Mouse (Mus musculus) neural tube, embryonic 14.5 days (tissue): ENCODE measurements around the gene Map3k14. TPM values are rescaled to one million over a fixed set of nuclear protein-coding genes. Genes with fewer than 3 reads are reported as not detected.

Experiments used
- ATAC-seq: fragments of 200-750 bp; cut with Nextera tagmentation; 2 replicates; pipeline ENCODE4 v1.8.0; 2017; ENCODE audit warnings: low read depth, mild to moderate bottlenecking, moderate TSS enrichment, moderate library complexity
- H3K27ac ChIP-seq: fragments of 300-500 bp; sonication (generic); 2 replicates; pipeline ENCODE4 v1.5.1; 2014; ENCODE audit warnings: low read depth, mild to moderate bottlenecking, control low read depth, low read length, moderate library complexity, mixed read lengths
- H3K27me3 ChIP-seq: fragments of 300-500 bp; sonication (generic); 2 replicates; pipeline ENCODE4 v1.6.1; 2014; ENCODE audit warnings: low read length; ENCODE audit not compliant: control insufficient read depth, insufficient read depth
- H3K36me3 ChIP-seq: fragments of 300-500 bp; sonication (generic); 2 replicates; pipeline ENCODE4 v1.6.1; 2014; ENCODE audit warnings: low read length, mixed read lengths; ENCODE audit not compliant: control insufficient read depth, insufficient read depth
- H3K4me1 ChIP-seq: fragments of 300-500 bp; sonication (generic); 2 replicates; pipeline ENCODE4 v1.6.1; 2014; ENCODE audit warnings: low read length; ENCODE audit not compliant: control insufficient read depth, insufficient read depth
- H3K4me2 ChIP-seq: fragments of 300-500 bp; sonication (generic); 2 replicates; pipeline ENCODE4 v1.6.1; 2014; ENCODE audit warnings: mild to moderate bottlenecking, low read depth, low read length, control low read depth
- H3K4me3 ChIP-seq: fragments of 300-500 bp; sonication (generic); 2 replicates; pipeline ENCODE4 v1.5.1; 2014; ENCODE audit warnings: low read depth, low read length, control low read depth, mixed read lengths
- H3K9ac ChIP-seq: fragments of 300-500 bp; sonication (generic); replicated peaks from 2 replicates; pipeline ENCODE4 v1.6.1; 2014; ENCODE audit warnings: low read depth, mild to moderate bottlenecking, control low read depth, low read length, mixed read lengths
- H3K9me3 ChIP-seq: fragments of 300-500 bp; sonication (generic); 2 replicates; pipeline ENCODE4 v1.6.1; 2016; ENCODE audit warnings: low read length; ENCODE audit not compliant: control insufficient read depth
- WGBS: fragments of 180-500 bp; shearing (Covaris S2); extraction: QIAGEN DNeasy Blood & Tissue Kit; methylation state at CpG from one replicate; pipeline ENCODE4 v1.1.7; 2014; 5-methylcytosine and 5-hydroxymethylcytosine counted together
- polyA plus RNA-seq: library from polyadenylated mRNA; unstranded; fragments of >200 nt; fragmentation: Nextera tagmentation; extraction: Ambion mirVana; gene quantifications from 2 replicates; pipeline ENCODE4 v1.2.1, GENCODE M21; 2014

The Map3k14 gene
- polyA plus RNA-seq, 1 experiment from 2014 or later: 3.0 TPM

- H3K4me3 ChIP-seq: no peak overlapping the region
- 96% methylated on average over 11 of the region's 11 CpGs for WGBS
- no peak for ATAC-seq
- H3K27ac ChIP-seq: no peak overlapping the region
- H3K4me2 ChIP-seq: no peak overlapping the region
- H3K9ac ChIP-seq: no peak overlapping the region
- H3K4me1 ChIP-seq: peaks cover 13% of the 10 kb centered on the region
- H3K27me3 ChIP-seq: peaks cover 4% of the 10 kb centered on the region; the same call in 1 of the 2 replicates
- H3K9me3 ChIP-seq: no peaks in the 10 kb centered on the region
- H3K36me3 ChIP-seq: no peaks in the 10 kb centered on the region
Measured at GRCm38 (mm10) chr11:103173771-103174344, 93.4 kb downstream of the Map3k14 start.

GRCm38 (mm10) chr11:103173041-103173770, 94.1 kb downstream of the Map3k14 start:
- no peak for ATAC-seq
- no peak overlapping the region for H3K4me2 ChIP-seq
- no peak overlapping the region for H3K4me3 ChIP-seq
- no peak overlapping the region for H3K9ac ChIP-seq
- no peaks in the 10 kb centered on the region for H3K36me3 ChIP-seq
- no peaks in the 10 kb centered on the region for H3K9me3 ChIP-seq
- no peak overlapping the region for H3K27ac ChIP-seq
- WGBS: 86% methylated on average over 7 of the region's 7 CpGs
- peaks cover 4% of the 10 kb centered on the region; the same call in 1 of the 2 replicates for H3K27me3 ChIP-seq
- H3K4me1 ChIP-seq: peaks cover 13% of the 10 kb centered on the region

- H3K9ac ChIP-seq: no peak overlapping the region
- H3K27me3 ChIP-seq: peaks cover 4% of the 10 kb centered on the region; the same call in 1 of the 2 replicates
- 77% methylated on average over 6 of the region's 6 CpGs for WGBS
- H3K4me2 ChIP-seq: peak overlapping the region; percentile 81
- H3K4me3 ChIP-seq: no peak overlapping the region
- no peaks in the 10 kb centered on the region for H3K36me3 ChIP-seq
- ATAC-seq: no peak
- H3K9me3 ChIP-seq: no peaks in the 10 kb centered on the region
- no peak overlapping the region for H3K27ac ChIP-seq
- H3K4me1 ChIP-seq: peaks cover 13% of the 10 kb centered on the region
Measured at GRCm38 (mm10) chr11:103172392-103173040, 94.8 kb downstream of the Map3k14 start.

- Histone ChIP-seq H3K27ac (no peak overlapping the region), H3K4me2 (peak overlapping the region; percentile 81), H3K9ac (peak overlapping the region; percentile 73; the same call in 1 of the 2 replicates), H3K4me3 (peak overlapping the region; percentile 62), H3K9me3 (no peaks in the 10 kb centered on the region), H3K36me3 (no peaks in the 10 kb centered on the region), H3K4me1 (peaks cover 13% of the 10 kb centered on the region), H3K27me3 (peaks cover 4% of the 10 kb centered on the region; the same call in 1 of the 2 replicates)
- 43% methylated on average over 9 of the region's 9 CpGs for WGBS
- no peak for ATAC-seq
Measured at GRCm38 (mm10) chr11:103171703-103172391, 95.4 kb downstream of the Map3k14 start.

- WGBS: 1% methylated on average over 13 of the region's 23 CpGs
- H3K4me2 ChIP-seq: peak overlapping the region; percentile 81
- no peaks in the 10 kb centered on the region for H3K9me3 ChIP-seq
- ATAC-seq: no peak
- peaks cover 13% of the 10 kb centered on the region for H3K4me1 ChIP-seq
- H3K36me3 ChIP-seq: no peaks in the 10 kb centered on the region
- H3K4me3 ChIP-seq: peak overlapping the region; percentile 62
- H3K27me3 ChIP-seq: peaks cover 4% of the 10 kb centered on the region; the same call in 1 of the 2 replicates
- peak overlapping the region; percentile 73 for H3K9ac ChIP-seq
- no peak overlapping the region for H3K27ac ChIP-seq
Measured at GRCm38 (mm10) chr11:103171286-103171620, 96.0 kb downstream of the Map3k14 start.

- Histone ChIP-seq H3K9me3 (no peaks in the 10 kb centered on the region), H3K4me1 (peaks cover 13% of the 10 kb centered on the region), H3K4me3 (peak within 1 kb of the TSS; percentile 62), H3K4me2 (peak within 1 kb of the TSS; percentile 81), H3K36me3 (no peaks in the 10 kb centered on the region), H3K27me3 (peaks cover 4% of the 10 kb centered on the region; the same call in 1 of the 2 replicates), H3K9ac (peak within 1 kb of the TSS; percentile 73), H3K27ac (no peak within 1 kb of the TSS)
- 2% methylated on average over 54 of the region's 84 CpGs for WGBS
- peak; percentile 88 for ATAC-seq
Measured at GRCm38 (mm10) chr11:103170494-103171285, 96.6 kb downstream of the Map3k14 start, which contains the start of gene Fmnl1. TSS of gene Fmnl1 (plus strand) at chr11:103171107.

- WGBS: 62% methylated on average over 3 of the region's 3 CpGs
- H3K4me1 ChIP-seq: peaks cover 13% of the 10 kb centered on the region
- peak overlapping the region; percentile 62 for H3K4me3 ChIP-seq
- peak; percentile 9; the same call in 1 of the 2 replicates for ATAC-seq
- peaks cover 4% of the 10 kb centered on the region; the same call in 1 of the 2 replicates for H3K27me3 ChIP-seq
- H3K4me2 ChIP-seq: peak overlapping the region; percentile 81
- peak overlapping the region; percentile 73; the same call in 1 of the 2 replicates for H3K9ac ChIP-seq
- no peaks in the 10 kb centered on the region for H3K36me3 ChIP-seq
- H3K27ac ChIP-seq: no peak overlapping the region
- H3K9me3 ChIP-seq: no peaks in the 10 kb centered on the region
Measured at GRCm38 (mm10) chr11:103170111-103170493, 97.2 kb downstream of the Map3k14 start.
